Comparison of ENCODE assay signal across 19 mouse cellular contexts in the genomic region with DNA sequence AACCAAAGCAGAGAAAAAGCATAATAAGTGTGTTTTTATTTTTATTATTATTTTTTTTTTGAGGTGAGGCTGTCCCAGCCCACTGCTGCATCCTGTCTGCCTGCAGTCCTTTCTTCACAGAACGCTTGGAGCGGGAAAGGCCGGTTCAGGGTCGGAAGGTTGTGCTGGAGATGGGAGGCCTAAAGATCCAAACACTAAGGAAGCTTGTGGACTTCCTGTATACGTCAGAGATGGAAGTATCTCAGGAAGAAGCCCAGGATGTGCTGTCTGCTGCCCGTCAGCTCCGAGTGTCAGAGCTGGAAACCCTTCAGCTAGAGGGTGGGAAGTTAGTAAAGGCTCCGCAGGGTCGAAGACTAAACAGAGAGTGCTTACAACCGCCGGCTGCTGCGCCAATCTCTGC. TPM values are rescaled to one million over a fixed set of nuclear protein-coding genes. Genes with fewer than 3 reads are reported as not detected.
A peak's percentile ranks its signal among the peaks of the same experiment; 100 is the strongest.
DNase-seq lines count a peak whose midpoint lies in the region; ATAC-seq lines count a peak whose summit lies in the region.
"Had no signal": no experiment of that assay in that cellular context is flagged by ENCODE, and none has a peak within 500 bp of the region (broad histone marks: within the 10 kb centered on the region; RNA-seq: fewer than 3 reads in every experiment).

No protein-coding gene starts in this region.

- H3K27me3 ChIP-seq in intestine, embryonic 14.5 days (replicated peaks; ENCODE audit: control insufficient read depth, insufficient read depth, low read length) = no peaks in the 10 kb centered on the region
- H3K27me3 ChIP-seq in intestine, embryonic 16.5 days (replicated peaks; ENCODE audit: control insufficient read depth, insufficient read depth, low read length) = no peaks in the 10 kb centered on the region
- H3K27me3 ChIP-seq in kidney, embryonic 16.5 days (ENCODE audit: insufficient read depth, low read length) = no peaks in the 10 kb centered on the region
- H3K27me3 ChIP-seq: embryonic facial prominence, embryonic 12.5 days; forebrain, embryonic 12.5 days; midbrain, embryonic 12.5 days had no signal

- ATAC-seq in intestine, embryonic 14.5 days (replicated peaks; ENCODE audit: low FRiP score, low TSS enrichment, low read depth) = no peak
- no peak for ATAC-seq in intestine, embryonic 16.5 days
- ATAC-seq in kidney, embryonic 16.5 days (ENCODE audit: low FRiP score, low TSS enrichment) = no peak
- ATAC-seq: intestine, postnatal 0 days had no signal

- DNase-seq in embryo, embryonic 10 days (ENCODE audit: low spot score) = peak; percentile 32
- DNase-seq in embryo, embryonic 9.5 days (ENCODE audit: extremely low spot score) = no peak
- DNase-seq in intestine, embryonic 14.5 days (ENCODE audit: low spot score) = peak; percentile 47
- DNase-seq in lung, postnatal 10 days = peak; percentile 52
- DNase-seq in right cerebral cortex, postnatal 36 days (ENCODE audit: low spot score in 2 of 2) = no peak
- DNase-seq in spleen, postnatal 10 days (ENCODE audit: low spot score in 2 of 2) = no peak
- DNase-seq: cerebellum, adult 9-11 months; heart, postnatal 10 days; layer of hippocampus, postnatal 36 days had no signal

- H3K36me3 ChIP-seq in intestine, embryonic 14.5 days (ENCODE audit: control insufficient read depth, insufficient read depth, low read length) = peaks cover 20% of the 10 kb centered on the region
- H3K36me3 ChIP-seq in intestine, embryonic 16.5 days (ENCODE audit: control insufficient read depth, insufficient read depth, low read length) = no peaks in the 10 kb centered on the region
- peaks cover 7% of the 10 kb centered on the region; the same call in 1 of the 2 replicates for H3K36me3 ChIP-seq in kidney, embryonic 16.5 days (ENCODE audit: insufficient read depth, low read length)

- 52% methylated on average over 12 of the region's 12 CpGs for WGBS in intestine, embryonic 14.5 days
- WGBS in intestine, embryonic 16.5 days = 50% methylated on average over 12 of the region's 12 CpGs
- 63% methylated on average over 12 of the region's 12 CpGs for WGBS in kidney, embryonic 16.5 days

- H3K4me1 ChIP-seq in intestine, embryonic 14.5 days (replicated peaks; ENCODE audit: control insufficient read depth, insufficient read depth, low read length) = peaks cover 8% of the 10 kb centered on the region
- peaks cover 8% of the 10 kb centered on the region for H3K4me1 ChIP-seq in intestine, embryonic 16.5 days (ENCODE audit: control insufficient read depth, insufficient read depth, low read length)
- H3K4me1 ChIP-seq in kidney, embryonic 16.5 days (ENCODE audit: insufficient read depth, low read length) = peaks cover 13% of the 10 kb centered on the region

- no peak overlapping the region for H3K27ac ChIP-seq in intestine, embryonic 14.5 days (ENCODE audit: low read depth)
- H3K27ac ChIP-seq in intestine, embryonic 16.5 days (ENCODE audit: low read length) = no peak overlapping the region
- H3K27ac ChIP-seq in kidney, embryonic 16.5 days (ENCODE audit: low read length) = peak overlapping the region; percentile 63
- H3K27ac ChIP-seq: embryonic facial prominence, embryonic 12.5 days; forebrain, embryonic 12.5 days; liver, embryonic 14.5 days; midbrain, embryonic 12.5 days had no signal

- H3K9me3 ChIP-seq in intestine, embryonic 14.5 days (ENCODE audit: control insufficient read depth, low read length) = no peaks in the 10 kb centered on the region
- H3K9me3 ChIP-seq in intestine, embryonic 16.5 days (ENCODE audit: control insufficient read depth, low read length) = no peaks in the 10 kb centered on the region
- H3K9me3 ChIP-seq in kidney, embryonic 16.5 days (ENCODE audit: low read length) = no peaks in the 10 kb centered on the region
- H3K9me3 ChIP-seq: embryonic facial prominence, embryonic 12.5 days; forebrain, embryonic 12.5 days had no signal

- H3K4me3 ChIP-seq in intestine, embryonic 14.5 days (ENCODE audit: low read depth, low read length) = no peak overlapping the region
- H3K4me3 ChIP-seq in intestine, embryonic 16.5 days (ENCODE audit: low read length) = no peak overlapping the region
- H3K4me3 ChIP-seq in kidney, embryonic 16.5 days (ENCODE audit: low read length) = no peak overlapping the region
- H3K4me3 ChIP-seq: embryonic facial prominence, embryonic 12.5 days; forebrain, embryonic 12.5 days; midbrain, embryonic 12.5 days had no signal

- no peak overlapping the region for H3K4me2 ChIP-seq in intestine, embryonic 14.5 days (ENCODE audit: low read length)
- no peak overlapping the region for H3K4me2 ChIP-seq in intestine, embryonic 16.5 days (ENCODE audit: low read depth, low read length)
- no peak overlapping the region for H3K4me2 ChIP-seq in kidney, embryonic 16.5 days (replicated peaks; ENCODE audit: low read depth, low read length)
- H3K4me2 ChIP-seq: embryonic facial prominence, embryonic 12.5 days; forebrain, embryonic 12.5 days; midbrain, embryonic 12.5 days had no signal

- no peak overlapping the region for H3K9ac ChIP-seq in intestine, embryonic 14.5 days (ENCODE audit: low read length)
- H3K9ac ChIP-seq in intestine, embryonic 16.5 days (ENCODE audit: low read depth, low read length) = no peak overlapping the region
- no peak overlapping the region; the same call in 1 of the 2 replicates for H3K9ac ChIP-seq in kidney, embryonic 16.5 days (replicated peaks; ENCODE audit: low read length)
- H3K9ac ChIP-seq: embryonic facial prominence, embryonic 12.5 days; forebrain, embryonic 12.5 days; liver, embryonic 14.5 days; midbrain, embryonic 12.5 days had no signal

RNA-seq across cellular contexts. Expression of a gene that starts 4.5 kb away (rescaled TPM):
- 309 and 329 TPM in 2 replicates for polyA plus RNA-seq in intestine, embryonic 14.5 days (2014; fragmentation: Nextera tagmentation; extraction: Ambion mirVana)
- polyA plus RNA-seq in intestine, embryonic 16.5 days (2015; fragmentation: Nextera tagmentation; extraction: Ambion mirVana) = 184 and 206 TPM in 2 replicates
- polyA plus RNA-seq in kidney, embryonic 16.5 days (2015; fragmentation: Nextera tagmentation; extraction: Ambion mirVana) = 304 and 332 TPM in 2 replicates

RNA-seq across cellular contexts. Expression of a gene that starts 7.2 kb away (rescaled TPM):
- 0.34 and 0.60 TPM in 2 replicates for polyA plus RNA-seq in intestine, embryonic 14.5 days (2014; fragmentation: Nextera tagmentation; extraction: Ambion mirVana)
- polyA plus RNA-seq in intestine, embryonic 16.5 days (2015; fragmentation: Nextera tagmentation; extraction: Ambion mirVana) = 0.07 and 0.12 TPM in 2 replicates
- polyA plus RNA-seq in kidney, embryonic 16.5 days (2015; fragmentation: Nextera tagmentation; extraction: Ambion mirVana) = 0.14 and 0.22 TPM in 2 replicates
- polyA plus RNA-seq: brain, embryonic 14.5 days; liver, embryonic 14.5 days; small intestine, adult 2 months had no signal

RNA-seq across cellular contexts. Expression of a gene that starts 11.8 kb away (rescaled TPM):
- polyA plus RNA-seq in intestine, embryonic 14.5 days (2014; fragmentation: Nextera tagmentation; extraction: Ambion mirVana) = not detected in 2 replicates
- polyA plus RNA-seq in intestine, embryonic 16.5 days (2015; fragmentation: Nextera tagmentation; extraction: Ambion mirVana) = not detected in 2 replicates
- not detected in 2 replicates for polyA plus RNA-seq in kidney, embryonic 16.5 days (2015; fragmentation: Nextera tagmentation; extraction: Ambion mirVana)
- polyA plus RNA-seq: embryonic facial prominence, embryonic 12.5 days; forebrain, embryonic 12.5 days; intestine, postnatal 0 days; midbrain, embryonic 12.5 days; small intestine, adult 2 months; testis, adult 2 months had no signal

RNA-seq across cellular contexts. Expression of a gene that starts 12.1 kb away (rescaled TPM):
- polyA plus RNA-seq in intestine, embryonic 14.5 days (2014; fragmentation: Nextera tagmentation; extraction: Ambion mirVana) = 39.5 and 40.6 TPM in 2 replicates
- polyA plus RNA-seq in intestine, embryonic 16.5 days (2015; fragmentation: Nextera tagmentation; extraction: Ambion mirVana) = 29.0 and 31.6 TPM in 2 replicates
- polyA plus RNA-seq in kidney, embryonic 16.5 days (2015; fragmentation: Nextera tagmentation; extraction: Ambion mirVana) = 39.2 and 42.6 TPM in 2 replicates

RNA-seq across cellular contexts. Expression of a gene that starts 12.9 kb away (rescaled TPM):
- polyA plus RNA-seq in intestine, embryonic 14.5 days (2014; fragmentation: Nextera tagmentation; extraction: Ambion mirVana) = 131 and 134 TPM in 2 replicates
- polyA plus RNA-seq in intestine, embryonic 16.5 days (2015; fragmentation: Nextera tagmentation; extraction: Ambion mirVana) = 151 and 163 TPM in 2 replicates
- 202 and 216 TPM in 2 replicates for polyA plus RNA-seq in kidney, embryonic 16.5 days (2015; fragmentation: Nextera tagmentation; extraction: Ambion mirVana)

Comparison
In these comparisons a context has a peak if more than half of its experiments do, and no peak if none do; other contexts are left out.
1. DNase-seq: peak in embryo, embryonic 10 days (single experiment), intestine, embryonic 14.5 days (single experiment) and lung, postnatal 10 days (single experiment); none in embryo, embryonic 9.5 days (single experiment), right cerebral cortex, postnatal 36 days (0 of 2) and spleen, postnatal 10 days (0 of 2).